Mouse (Mus musculus): ENCODE measurements around the gene Rexo4. TPM values are rescaled to one million over a fixed set of nuclear protein-coding genes. Genes with fewer than 3 reads are reported as not detected.

The Rexo4 gene
- polyA plus RNA-seq, 1 experiment: 22.8 TPM

GRCm38 (mm10) chr2:26964724-26965370 is 661 bp upstream of the Rexo4 start:
- no peak for TF ChIP-seq POLR2A (IDR thresholded peaks at IDR 0.05; ENCODE audit: low read depth, low read length)
- no peak for TF ChIP-seq CTCF (IDR thresholded peaks at IDR 0.05; ENCODE audit: extremely low read depth, insufficient read depth, insufficient read length, insufficient replicate concordance)
- Histone ChIP-seq H3K36me3 (ENCODE audit: control insufficient read depth, insufficient read depth, low read length) (peaks cover 4% of the 10 kb centered on the region), H3K4me1 (ENCODE audit: control insufficient read depth, insufficient read depth, insufficient read length) (peaks cover 8% of the 10 kb centered on the region; the same call in 1 of the 2 replicates), H3K27ac (ENCODE audit: insufficient read depth, low read length) (peak overlapping the region; percentile 95), H3K27me3 (ENCODE audit: control insufficient read depth, insufficient read depth, low read length) (no peaks in the 10 kb centered on the region), H3K4me3 (ENCODE audit: extremely low read depth, insufficient read depth, insufficient read length) (peak overlapping the region; percentile 81)
- WGBS: 25% methylated on average over 14 of the region's 14 CpGs
- no peak for DNase-seq (ENCODE audit: low read depth in 1 of 2, low spot score in 2 of 2)

- Histone ChIP-seq H3K4me1 (ENCODE audit: control insufficient read depth, insufficient read depth, insufficient read length) (peaks cover 8% of the 10 kb centered on the region; the same call in 1 of the 2 replicates), H3K4me3 (ENCODE audit: extremely low read depth, insufficient read depth, insufficient read length) (no peak overlapping the region), H3K27me3 (ENCODE audit: control insufficient read depth, insufficient read depth, low read length) (no peaks in the 10 kb centered on the region), H3K27ac (ENCODE audit: insufficient read depth, low read length) (no peak overlapping the region), H3K36me3 (ENCODE audit: control insufficient read depth, insufficient read depth, low read length) (peaks cover 32% of the 10 kb centered on the region)
- 72% methylated on average over 4 of the region's 4 CpGs for WGBS
- TF ChIP-seq POLR2A (IDR thresholded peaks at IDR 0.05; ENCODE audit: low read depth, low read length) (no peak), CTCF (IDR thresholded peaks at IDR 0.05; ENCODE audit: extremely low read depth, insufficient read depth, insufficient read length, insufficient replicate concordance) (no peak)
- DNase-seq (ENCODE audit: low read depth in 1 of 2, low spot score in 2 of 2): no peak
Observed at GRCm38 (mm10) chr2:26960756-26961155, 3.4 kb downstream of the Rexo4 start.

- no peaks in the 10 kb centered on the region for H3K4me1 ChIP-seq (ENCODE audit: control insufficient read depth, insufficient read depth, insufficient read length)
- H3K27ac ChIP-seq (ENCODE audit: insufficient read depth, low read length): no peak overlapping the region
- no peak for DNase-seq (ENCODE audit: low read depth in 1 of 2, low spot score in 2 of 2)
- peaks cover 54% of the 10 kb centered on the region for H3K36me3 ChIP-seq (ENCODE audit: control insufficient read depth, insufficient read depth, low read length)
- no peak overlapping the region for H3K4me3 ChIP-seq (ENCODE audit: extremely low read depth, insufficient read depth, insufficient read length)
- H3K27me3 ChIP-seq (ENCODE audit: control insufficient read depth, insufficient read depth, low read length): no peaks in the 10 kb centered on the region
- WGBS: 96% methylated on average over 2 of the region's 2 CpGs
- TF ChIP-seq POLR2A (IDR thresholded peaks at IDR 0.05; ENCODE audit: low read depth, low read length) (no peak), CTCF (IDR thresholded peaks at IDR 0.05; ENCODE audit: extremely low read depth, insufficient read depth, insufficient read length, insufficient replicate concordance) (no peak)
Observed at GRCm38 (mm10) chr2:26957488-26957859, 6.7 kb downstream of the Rexo4 start.

- no peak for DNase-seq (ENCODE audit: low read depth in 1 of 2, low spot score in 2 of 2)
- no peak for TF ChIP-seq CTCF (IDR thresholded peaks at IDR 0.05; ENCODE audit: extremely low read depth, insufficient read depth, insufficient read length, insufficient replicate concordance)
- TF ChIP-seq POLR2A (IDR thresholded peaks at IDR 0.05; ENCODE audit: low read depth, low read length): no peak
- Histone ChIP-seq H3K27me3 (ENCODE audit: control insufficient read depth, insufficient read depth, low read length) (no peaks in the 10 kb centered on the region), H3K27ac (ENCODE audit: insufficient read depth, low read length) (no peak overlapping the region), H3K4me1 (ENCODE audit: control insufficient read depth, insufficient read depth, insufficient read length) (no peaks in the 10 kb centered on the region), H3K4me3 (ENCODE audit: extremely low read depth, insufficient read depth, insufficient read length) (no peak overlapping the region), H3K36me3 (ENCODE audit: control insufficient read depth, insufficient read depth, low read length) (peaks cover 54% of the 10 kb centered on the region)
- 94% methylated on average over 12 of the region's 12 CpGs for WGBS
Observed at GRCm38 (mm10) chr2:26956811-26957487, 7.2 kb downstream of the Rexo4 start.

GRCm38 (mm10) chr2:26954735-26955395 is 9.3 kb downstream of the Rexo4 start:
- Histone ChIP-seq H3K27me3 (ENCODE audit: control insufficient read depth, insufficient read depth, low read length) (no peaks in the 10 kb centered on the region), H3K36me3 (ENCODE audit: control insufficient read depth, insufficient read depth, low read length) (peaks cover 56% of the 10 kb centered on the region), H3K4me1 (ENCODE audit: control insufficient read depth, insufficient read depth, insufficient read length) (no peaks in the 10 kb centered on the region), H3K27ac (ENCODE audit: insufficient read depth, low read length) (no peak overlapping the region), H3K4me3 (ENCODE audit: extremely low read depth, insufficient read depth, insufficient read length) (no peak overlapping the region)
- 83% methylated on average over 2 of the region's 2 CpGs for WGBS
- TF ChIP-seq CTCF (IDR thresholded peaks at IDR 0.05; ENCODE audit: extremely low read depth, insufficient read depth, insufficient read length, insufficient replicate concordance) (no peak), POLR2A (IDR thresholded peaks at IDR 0.05; ENCODE audit: low read depth, low read length) (no peak)
- DNase-seq (ENCODE audit: low read depth in 1 of 2, low spot score in 2 of 2): no peak

GRCm38 (mm10) chr2:26952866-26953265 is 11.3 kb downstream of the Rexo4 start:
- Histone ChIP-seq H3K36me3 (ENCODE audit: control insufficient read depth, insufficient read depth, low read length) (peaks cover 42% of the 10 kb centered on the region), H3K27me3 (ENCODE audit: control insufficient read depth, insufficient read depth, low read length) (no peaks in the 10 kb centered on the region), H3K27ac (ENCODE audit: insufficient read depth, low read length) (no peak overlapping the region), H3K4me1 (ENCODE audit: control insufficient read depth, insufficient read depth, insufficient read length) (no peaks in the 10 kb centered on the region), H3K4me3 (ENCODE audit: extremely low read depth, insufficient read depth, insufficient read length) (no peak overlapping the region)
- 91% methylated on average over 8 of the region's 8 CpGs for WGBS
- no peak for DNase-seq (ENCODE audit: low read depth in 1 of 2, low spot score in 2 of 2)
- TF ChIP-seq CTCF (IDR thresholded peaks at IDR 0.05; ENCODE audit: extremely low read depth, insufficient read depth, insufficient read length, insufficient replicate concordance): no peak
- TF ChIP-seq POLR2A (IDR thresholded peaks at IDR 0.05; ENCODE audit: low read depth, low read length): no peak

All from spleen, adult 2 months (tissue).